Mouse (Mus musculus) cortical plate, adult 2 months (tissue): Measurements from ENCODE around the gene Myh9. TPM values are rescaled to one million over a fixed set of nuclear protein-coding genes. Genes with fewer than 3 reads are reported as not detected.
A peak's percentile ranks its signal among the peaks of the same experiment; 100 is the strongest.

Experiments used
- H3K27ac ChIP-seq: fragments of 200-500 bp; 2 replicates; pipeline ENCODE4 v1.5.1; 2012; ENCODE audit warnings: low read length, control low read depth, inconsistent platforms; ENCODE audit not compliant: insufficient read depth
- H3K4me1 ChIP-seq: fragments of 200-500 bp; 2 replicates; pipeline ENCODE4 v1.6.1; 2011; ENCODE audit warnings: low read length; ENCODE audit not compliant: control insufficient read depth, insufficient read depth
- H3K4me3 ChIP-seq: fragments of 200-500 bp; 2 replicates; pipeline ENCODE4 v1.5.1; 2011; ENCODE audit warnings: mild to moderate bottlenecking, low read length, control low read depth; ENCODE audit not compliant: insufficient read depth
- CTCF ChIP-seq: fragments of 200-500 bp; IDR thresholded peaks from 2 replicates; pipeline ENCODE4 v1.5.1; 2011; ENCODE audit warnings: mild to moderate bottlenecking, control low read depth, low read length; ENCODE audit not compliant: insufficient read depth; ENCODE audit errors: extremely low read depth
- POLR2A ChIP-seq: fragments of 200-500 bp; IDR thresholded peaks from 2 replicates; pipeline ENCODE4 v1.6.1; 2011; ENCODE audit warnings: mild to moderate bottlenecking, low read length, control low read depth; ENCODE audit not compliant: insufficient read depth; ENCODE audit errors: extremely low read depth
- polyA plus RNA-seq: library from polyadenylated mRNA; depleted of rRNA; stranded (reverse); fragments of >200 nt; gene quantifications from 2 replicates; pipeline ENCODE4 v1.2.3, GENCODE M21; 2012

The Myh9 gene
- polyA plus RNA-seq, 1 experiment = 32.6 TPM

DNA sequence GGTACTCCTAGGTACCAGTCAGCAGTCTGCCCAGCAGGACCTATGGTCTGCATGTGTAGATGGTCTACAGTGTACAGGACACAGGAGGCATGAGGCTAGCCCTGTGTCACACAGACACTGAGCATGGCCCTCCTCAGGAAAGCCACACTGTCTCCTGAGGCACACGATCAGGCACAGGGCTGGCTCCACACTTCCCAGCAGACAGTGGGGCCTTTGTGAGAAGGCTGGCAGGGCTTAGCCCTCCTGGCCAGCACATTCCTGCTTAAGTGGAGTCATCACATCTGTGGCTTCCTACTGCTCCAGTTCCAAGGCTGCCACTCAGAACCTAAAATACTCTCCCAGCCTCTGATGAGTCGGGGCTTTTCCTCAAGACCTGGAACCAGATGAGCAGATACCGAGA is 38.2 kb downstream of the Myh9 start:
- Histone ChIP-seq H3K4me3 (no peak overlapping the region), H3K4me1 (peaks cover 23% of the 10 kb centered on the region), H3K27ac (peak overlapping the region; percentile 68)
- TF ChIP-seq CTCF (no peak), POLR2A (no peak)

DNA sequence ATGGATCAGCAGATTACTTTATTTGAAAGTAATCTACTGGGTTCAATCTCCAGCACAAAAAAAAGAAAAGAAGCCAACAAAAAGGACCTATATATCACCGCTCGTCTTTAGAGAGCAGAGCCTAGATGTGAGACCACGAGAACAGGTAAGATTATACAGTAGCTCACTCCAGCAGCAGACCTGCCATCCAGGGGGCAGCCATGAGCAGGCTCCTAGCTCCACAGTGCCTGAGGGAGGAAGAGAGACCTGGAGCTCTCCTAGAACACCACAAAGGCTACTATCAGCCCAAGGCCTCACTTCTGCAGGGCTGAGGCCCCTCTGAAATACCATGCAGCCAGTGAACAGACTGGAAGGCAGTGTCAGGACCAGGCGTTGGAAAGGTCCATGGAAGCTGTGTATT is 39.0 kb downstream of the Myh9 start:
- Histone ChIP-seq H3K27ac (peak overlapping the region; percentile 68; the same call in 1 of the 2 replicates), H3K4me3 (no peak overlapping the region), H3K4me1 (peaks cover 25% of the 10 kb centered on the region)
- TF ChIP-seq POLR2A (no peak), CTCF (peak; percentile 28; the same call in 1 of the 2 replicates)

DNA sequence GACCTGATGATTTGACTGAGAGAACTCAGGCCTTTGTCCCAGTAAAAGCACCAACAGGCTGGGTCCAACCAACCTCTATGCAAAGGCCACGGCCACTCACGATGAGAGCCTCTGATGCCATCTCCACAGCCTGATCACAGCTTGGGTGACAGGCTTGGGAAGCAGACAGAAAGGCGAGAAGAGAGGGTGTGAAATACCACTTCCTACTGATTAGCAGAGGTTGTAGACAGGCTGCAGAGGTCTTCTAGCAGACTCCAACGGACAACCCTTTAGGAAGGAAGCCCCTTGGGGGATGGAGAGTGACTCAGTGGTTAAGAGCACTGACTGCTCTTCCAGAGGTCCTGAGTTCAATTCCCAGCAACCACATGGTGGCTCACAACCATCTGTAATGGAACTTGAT is 40.8 kb downstream of the Myh9 start:
- TF ChIP-seq POLR2A (no peak), CTCF (no peak)
- Histone ChIP-seq H3K4me3 (no peak overlapping the region), H3K27ac (peak overlapping the region; percentile 16; the same call in 1 of the 2 replicates), H3K4me1 (peaks cover 27% of the 10 kb centered on the region)

DNA sequence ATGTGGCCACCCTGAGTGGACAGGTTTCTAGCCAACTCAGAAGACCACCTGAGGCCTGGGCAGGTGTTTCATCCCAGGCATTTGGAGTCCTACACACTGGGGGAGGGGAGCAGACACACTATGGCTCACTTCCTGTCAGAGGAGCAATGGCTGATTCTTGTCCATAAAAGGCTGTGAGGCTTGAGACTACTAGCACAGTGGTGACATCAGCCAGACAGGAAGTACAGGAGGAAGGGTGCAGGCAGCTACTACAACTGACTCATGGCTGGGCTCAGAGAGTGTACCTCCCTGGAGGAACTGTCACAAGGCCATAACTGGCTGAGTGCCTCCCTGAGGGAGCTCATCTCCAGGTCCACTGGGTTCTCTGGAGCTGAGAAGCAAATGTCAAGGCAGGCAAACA is 41.5 kb downstream of the Myh9 start:
- Histone ChIP-seq H3K4me3 (no peak overlapping the region), H3K27ac (peak overlapping the region; percentile 16), H3K4me1 (peaks cover 24% of the 10 kb centered on the region)
- no peak for TF ChIP-seq CTCF
- no peak for TF ChIP-seq POLR2A

DNA sequence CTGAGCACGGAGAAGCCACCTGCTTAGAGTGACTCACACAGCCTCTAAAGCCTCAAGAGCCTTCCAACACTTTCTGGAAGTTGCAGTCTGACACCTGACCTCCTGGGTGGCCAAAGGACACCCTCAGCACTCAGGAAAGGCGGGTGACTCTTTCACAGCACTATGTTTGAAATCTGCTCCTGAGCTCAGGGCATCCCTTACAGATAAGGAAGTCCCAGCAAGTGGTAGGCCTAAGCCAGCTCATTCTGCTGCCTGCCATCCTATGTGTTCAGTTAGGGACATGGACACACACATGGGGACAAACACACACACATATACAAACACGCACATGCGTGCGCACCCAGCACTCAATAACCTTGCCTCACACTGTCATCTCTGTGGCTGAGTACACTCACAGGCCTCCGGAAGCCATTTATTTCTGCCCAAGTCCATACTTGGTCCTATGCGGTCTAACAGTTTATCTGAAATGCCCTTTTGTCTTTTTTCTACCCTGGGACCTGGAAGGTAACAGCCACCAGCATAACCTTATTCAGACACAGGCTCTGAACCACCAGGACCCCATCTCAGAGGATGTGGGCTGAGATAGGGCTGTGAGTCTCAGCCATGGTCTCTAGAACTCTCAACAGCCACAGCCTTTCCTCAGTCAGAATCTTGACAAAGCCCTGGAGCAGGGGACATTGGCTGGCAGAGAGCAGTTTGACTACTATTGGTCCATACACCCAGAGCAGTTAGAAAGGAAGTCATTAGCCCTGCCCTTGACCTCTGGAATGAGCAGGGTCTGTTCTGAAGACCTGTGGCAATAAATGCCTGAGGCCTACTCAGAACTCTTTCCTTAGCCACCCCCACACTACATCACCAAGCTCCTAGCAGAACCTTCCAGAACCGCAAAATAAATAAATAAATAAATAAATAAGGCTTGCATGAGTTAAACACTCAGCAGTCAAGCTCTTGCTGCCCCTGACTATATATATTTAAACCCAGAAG is 42.2 kb downstream of the Myh9 start:
- TF ChIP-seq POLR2A (no peak), CTCF (no peak)
- peak overlapping the region; percentile 81 for H3K27ac ChIP-seq
- H3K4me3 ChIP-seq = no peak overlapping the region
- H3K4me1 ChIP-seq = peaks cover 22% of the 10 kb centered on the region

DNA sequence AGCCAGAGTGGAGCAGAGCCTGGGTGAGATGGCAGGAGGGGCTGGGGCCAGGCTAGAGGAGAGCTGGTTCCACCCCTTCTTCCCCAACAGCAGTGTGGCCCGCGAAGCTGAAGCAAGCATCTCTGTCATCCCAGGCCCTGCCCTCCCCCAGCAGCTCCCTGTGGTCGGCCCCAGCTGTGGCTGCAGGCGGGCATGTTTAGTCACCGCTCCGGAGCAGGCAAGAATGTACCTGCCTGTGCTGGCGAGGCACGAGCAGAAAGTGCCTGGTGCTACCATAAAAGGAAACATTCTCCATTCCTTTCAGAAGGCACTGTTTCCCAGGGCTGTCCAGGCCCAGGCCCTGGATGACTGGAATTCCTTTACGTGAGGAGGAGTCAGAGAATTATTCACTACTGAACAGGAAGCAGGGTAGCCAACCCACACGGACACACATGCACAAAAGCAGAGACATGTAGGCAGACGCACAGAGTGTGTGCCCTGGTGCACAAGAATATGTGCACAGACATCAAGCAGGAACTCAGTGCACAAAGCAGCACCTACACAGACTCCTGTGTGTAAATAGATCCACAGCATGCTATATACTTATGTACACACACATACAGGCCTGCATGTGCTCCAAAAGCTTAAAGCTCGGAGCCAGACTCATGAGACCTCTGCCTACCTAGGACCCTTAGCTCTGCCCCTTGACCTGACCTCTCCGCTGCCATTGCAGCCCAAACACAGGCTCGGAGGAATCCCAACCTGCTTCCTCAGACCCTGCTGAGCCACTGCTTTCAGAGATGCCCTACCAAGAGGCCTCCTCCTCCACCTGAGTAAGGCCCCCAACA is 43.1 kb downstream of the Myh9 start:
- Histone ChIP-seq H3K4me3 (no peak overlapping the region), H3K4me1 (peaks cover 20% of the 10 kb centered on the region), H3K27ac (peak overlapping the region; percentile 81)
- no peak for TF ChIP-seq CTCF
- TF ChIP-seq POLR2A = 0 out of 2 replicates have a peak, but pooled peaks have one; percentile 10

DNA sequence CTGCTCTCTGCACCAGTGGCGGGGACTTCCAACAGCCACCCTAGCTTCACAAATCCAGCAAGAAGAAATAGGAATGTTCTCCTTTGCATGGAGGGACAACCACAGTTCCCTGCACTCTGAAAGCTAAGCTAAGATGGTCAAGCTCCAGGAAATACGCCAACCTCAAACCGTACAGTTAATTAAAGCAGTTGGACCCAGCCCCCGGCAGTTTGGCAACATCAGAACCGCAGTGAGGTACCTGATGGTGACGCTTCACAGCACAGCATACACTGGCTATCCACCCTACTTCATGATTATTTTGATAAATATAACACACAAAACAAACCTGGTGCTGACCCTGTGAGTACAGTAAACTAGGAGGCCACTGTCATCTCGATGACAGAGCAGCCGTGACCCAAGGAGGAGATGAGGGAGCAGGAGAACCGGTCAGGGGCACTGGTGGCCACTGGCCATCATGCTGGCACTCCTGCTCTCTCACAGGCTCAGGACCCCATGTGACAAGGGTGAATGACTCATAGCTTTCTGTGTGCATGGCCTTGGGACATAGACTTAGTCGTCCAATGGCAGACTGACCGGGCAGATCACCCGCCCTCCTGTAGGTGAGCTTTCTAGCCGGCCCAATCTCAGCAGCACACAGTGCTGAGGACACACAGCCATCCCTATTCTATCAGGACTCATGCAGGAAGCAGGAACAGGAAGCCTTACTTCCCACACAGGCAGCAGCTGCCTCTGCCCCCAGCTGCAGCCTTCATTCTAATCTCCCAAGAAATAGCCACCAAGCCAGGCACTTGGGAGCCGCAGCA is 44.2 kb downstream of the Myh9 start:
- no peak overlapping the region for H3K4me3 ChIP-seq
- no peak for TF ChIP-seq POLR2A
- TF ChIP-seq CTCF = no peak
- H3K27ac ChIP-seq = peak overlapping the region; percentile 81
- H3K4me1 ChIP-seq = peaks cover 20% of the 10 kb centered on the region

DNA sequence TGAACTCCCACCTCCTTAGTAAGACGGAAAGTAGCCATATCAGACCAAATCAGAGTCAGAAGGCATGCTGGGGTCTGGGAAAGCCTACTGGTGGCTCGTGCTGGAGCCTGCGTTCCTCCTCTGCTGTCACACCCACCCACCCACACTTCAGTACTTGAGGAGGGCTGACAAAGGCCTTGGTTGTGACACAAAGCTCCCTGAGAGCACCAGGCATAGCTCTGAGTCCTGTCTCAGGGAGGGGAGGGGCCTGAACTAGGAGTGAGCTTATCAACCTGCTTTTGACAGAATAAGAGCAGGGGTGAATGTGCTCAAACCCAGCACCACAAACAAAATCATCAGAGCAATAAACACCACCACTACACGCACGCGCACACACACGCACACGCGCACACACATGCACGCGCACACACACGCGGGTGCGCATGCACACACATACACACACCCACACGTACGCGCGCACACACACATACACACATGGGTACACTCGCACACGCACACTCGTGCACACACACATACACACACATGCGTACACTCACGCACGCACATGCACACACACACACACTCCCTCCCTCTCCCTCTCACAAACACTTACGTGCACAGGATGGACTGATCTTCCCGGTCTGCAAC is 45.5 kb downstream of the Myh9 start:
- H3K4me3 ChIP-seq = no peak overlapping the region
- TF ChIP-seq POLR2A (no peak), CTCF (no peak)
- H3K4me1 ChIP-seq = peaks cover 20% of the 10 kb centered on the region
- H3K27ac ChIP-seq = no peak overlapping the region
